Mouse (Mus musculus) heart, postnatal 25 days (tissue): ENCODE measurements at regions not wholly inside any gene's neighbourhood (a gene's known extent, or its start where the extent isn't known, plus 50 kb on each side); places are given as distances from the start of the nearest gene placed in this dataset.

ENCODE experiments used
- DNase-seq: peaks from one replicate; pipeline ENCODE4 v3.0.0; 2022; ENCODE audit warnings: low spot score
- intact Hi-C: fragments of 180-260 bp; cut with DNase I; formaldehyde crosslinking; loops from one replicate; pipeline ENCODE4 v1.15.1; 2025

DNA sequence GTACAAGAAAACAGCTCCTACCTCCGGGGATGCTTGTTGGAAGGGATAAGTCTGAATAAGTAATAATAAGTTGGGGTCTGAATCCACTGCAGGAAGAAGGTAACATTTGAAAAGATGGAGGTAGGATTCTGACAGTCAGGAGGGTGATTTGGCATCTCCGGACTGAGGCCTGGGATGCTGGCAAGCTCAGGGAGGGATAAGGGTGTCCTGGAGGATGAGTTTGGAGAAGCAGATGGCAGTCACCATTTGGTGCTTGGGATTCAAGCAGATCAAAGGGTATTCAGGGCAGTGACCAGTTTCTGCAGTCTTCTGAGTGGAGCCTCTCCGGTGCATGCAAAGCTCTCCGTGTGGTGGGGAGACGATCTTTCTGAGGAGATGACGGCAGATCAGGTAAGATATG, 62.9 kb upstream of the Gm2310 start:
- intact Hi-C loops: no loop called here
- DNase-seq: no peak

DNA sequence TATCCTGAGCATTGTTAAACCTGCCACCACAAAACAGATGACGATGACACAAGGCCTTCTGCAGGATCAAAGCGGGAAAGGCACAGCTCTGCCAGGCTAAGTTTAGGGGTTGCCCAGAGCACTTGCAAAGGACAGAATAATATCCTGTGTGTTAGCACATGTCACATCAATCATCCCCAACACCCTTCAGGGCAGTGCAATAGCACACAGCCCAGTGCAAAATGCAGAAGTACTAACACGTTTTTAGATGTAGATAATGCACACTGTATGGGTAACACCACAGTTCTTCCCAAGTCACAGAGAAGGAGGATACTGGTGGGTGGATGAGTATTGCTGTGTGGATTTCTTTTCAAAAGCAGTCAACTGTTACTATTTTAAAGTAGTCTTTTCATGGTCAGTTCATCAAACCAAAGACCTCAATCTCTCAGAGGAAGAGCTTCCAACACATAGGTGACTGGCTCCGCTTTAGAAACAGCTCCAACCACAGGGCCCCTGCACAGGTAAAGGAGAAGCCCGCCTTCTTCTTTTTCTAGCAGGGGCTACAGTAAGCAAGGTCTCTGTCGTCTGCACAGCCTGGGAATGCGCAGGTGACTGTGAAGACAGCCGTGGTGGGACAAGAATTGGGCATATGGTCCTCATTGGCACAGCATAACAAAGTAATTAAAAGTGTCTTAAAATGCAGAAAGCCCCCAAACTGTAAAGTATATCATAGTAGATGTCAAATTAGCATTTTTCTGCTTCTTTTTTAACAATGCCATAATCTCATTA, 61.6 kb upstream of the Gm2310 start:
- DNase-seq: no peak
- intact Hi-C loops: no loop called here

GRCm38 (mm10) chr15:8580077-8580476, 60.3 kb upstream of the Gm2310 start:
- intact Hi-C loops: no loop called here
- DNase-seq: no peak

DNA sequence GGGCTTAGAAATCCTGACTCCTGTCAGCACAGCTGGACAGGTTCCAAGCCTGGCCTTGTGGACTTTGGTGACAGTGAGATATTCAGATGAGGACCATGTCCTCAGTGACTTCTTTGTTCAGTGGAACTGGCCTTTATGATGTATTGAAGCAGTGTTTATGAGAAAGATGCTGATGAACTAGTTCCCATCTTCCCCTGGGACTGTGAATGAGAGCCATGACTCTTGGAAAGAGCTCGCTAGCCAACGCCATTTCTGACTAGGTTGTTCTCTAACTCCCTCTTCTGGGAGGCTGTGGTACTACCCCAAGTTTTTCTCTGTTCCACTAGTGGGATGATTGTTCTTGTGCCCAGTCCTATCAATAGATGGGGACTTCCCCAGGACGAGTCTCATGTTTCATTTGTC, 57.7 kb upstream of the Gm2310 start:
- DNase-seq: no peak
- intact Hi-C loops: no loop called here

GRCm38 (mm10) chr15:8576975-8577374, 57.2 kb upstream of the Gm2310 start:
- no peak for DNase-seq
- intact Hi-C loops: no loop called here

DNA sequence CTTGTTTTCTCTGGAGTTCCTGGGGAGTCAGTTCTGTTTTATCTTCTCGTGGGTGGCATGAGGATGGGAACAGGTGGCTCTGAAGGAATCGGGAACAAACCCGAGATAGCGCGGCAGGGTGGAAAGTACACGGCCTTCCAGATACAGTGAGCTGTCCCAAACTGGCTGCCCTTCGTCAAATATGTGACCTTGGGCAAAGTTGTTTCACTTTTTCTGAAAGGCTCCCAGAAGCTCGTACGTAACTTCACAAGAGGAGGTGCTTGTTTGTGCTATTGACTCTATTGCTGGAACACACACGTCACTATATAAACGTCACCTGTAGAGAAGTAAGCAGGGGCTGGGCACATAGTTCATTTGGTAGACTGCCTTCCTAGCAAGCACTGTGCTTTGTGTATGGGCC, 49.9 kb upstream of the Gm2310 start:
- no peak for DNase-seq
- intact Hi-C loops: loop anchor here (5.0 kb wide), 2 partner anchors 122 to 187 kb away; no protein-coding TSS in a partner anchor
